Comparison of ENCODE assay signal across 21 mouse cellular contexts in the genomic region with DNA sequence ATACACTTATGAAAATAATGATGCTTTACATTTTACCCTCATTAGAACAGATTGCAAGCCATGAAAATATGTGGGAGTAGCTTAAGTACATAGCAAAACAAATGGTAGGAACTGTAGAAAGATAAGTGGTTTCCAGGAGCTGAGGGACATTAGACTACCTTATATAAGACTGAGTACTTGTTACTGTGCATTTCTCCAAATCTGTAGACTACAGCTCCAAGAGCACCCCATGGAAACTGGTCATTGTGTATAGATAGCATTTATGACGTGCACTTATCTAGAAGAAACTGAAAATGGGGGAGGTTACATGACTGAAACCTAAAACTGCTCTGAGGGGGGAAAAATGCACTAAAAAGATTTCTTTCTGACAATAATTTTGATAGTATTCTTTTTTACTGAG.
DNase-seq lines count a peak whose midpoint lies in the region; ATAC-seq and TF ChIP-seq lines count a peak whose summit lies in the region.
"Had no signal": no experiment of that assay in that cellular context is flagged by ENCODE, and none has a peak within 500 bp of the region (broad histone marks: within the 10 kb centered on the region; RNA-seq: fewer than 3 reads in every experiment).

No protein-coding gene starts in this region.

- no peaks in the 10 kb centered on the region for H3K9me3 ChIP-seq in liver, embryonic 11.5 days (ENCODE audit: control insufficient read depth, low read length)
- H3K9me3 ChIP-seq in liver, embryonic 14.5 days (ENCODE audit: control insufficient read depth, low read length): no peaks in the 10 kb centered on the region
- H3K9me3 ChIP-seq in kidney, embryonic 15.5 days (replicated peaks): no peaks in the 10 kb centered on the region
- H3K9me3 ChIP-seq: embryonic facial prominence, embryonic 10.5 days; forebrain, embryonic 15.5 days; G1E; heart, embryonic 10.5 days; hindbrain, embryonic 12.5 days had no signal

- 33% methylated on average over 1 of the region's 1 CpGs for WGBS in liver, embryonic 11.5 days
- 10% methylated on average over 1 of the region's 1 CpGs for WGBS in liver, embryonic 14.5 days (ENCODE audit: insufficient replicate concordance)
- WGBS in kidney, embryonic 15.5 days: 87% methylated on average over 1 of the region's 1 CpGs

- H3K27ac ChIP-seq in liver, embryonic 11.5 days (ENCODE audit: low read depth, low read length): peak overlapping the region; percentile 39; the same call in 1 of the 2 replicates
- no peak overlapping the region for H3K27ac ChIP-seq in liver, embryonic 14.5 days
- H3K27ac ChIP-seq in kidney, embryonic 15.5 days: no peak overlapping the region
- H3K27ac ChIP-seq: embryonic facial prominence, embryonic 10.5 days; forebrain, embryonic 15.5 days; heart, embryonic 10.5 days; hindbrain, embryonic 12.5 days had no signal

- no peak for TF ChIP-seq CTCF in liver, embryonic 14.5 days (IDR thresholded peaks at IDR 0.05; ENCODE audit: low read depth)

- no peak overlapping the region for H3K4me2 ChIP-seq in liver, embryonic 11.5 days
- no peak overlapping the region for H3K4me2 ChIP-seq in liver, embryonic 14.5 days (ENCODE audit: low read depth)
- H3K4me2 ChIP-seq in kidney, embryonic 15.5 days: no peak overlapping the region
- H3K4me2 ChIP-seq: forebrain, embryonic 15.5 days; hindbrain, embryonic 12.5 days had no signal

- TF ChIP-seq EP300 in liver, embryonic 14.5 days (IDR thresholded peaks at IDR 0.05; ENCODE audit: low read depth): peak; percentile 36; the same call in 1 of the 2 replicates

- DNase-seq in liver, embryonic 11.5 days (ENCODE audit: low spot score): no peak
- no peak for DNase-seq in liver
- peak in 1 of 3 experiments; percentile 45 for DNase-seq in liver, embryonic 14.5 days (ENCODE audit: low read depth in 3 of 3, low spot score in 3 of 3)
- no peak for DNase-seq in frontal cortex, postnatal 14 days (ENCODE audit: low spot score in 2 of 2)
- DNase-seq: adrenal gland, postnatal 10 days; B cell, adult 2 months; cerebellum, adult 2 months; cerebellum, postnatal 10 days; gastrocnemius, postnatal 10 days; heart, adult 18-20 months; heart, postnatal 10 days; heart, postnatal 4 days had no signal

- no peaks in the 10 kb centered on the region for H3K27me3 ChIP-seq in liver, embryonic 11.5 days (replicated peaks; ENCODE audit: control insufficient read depth, insufficient read depth, low read length)
- no peaks in the 10 kb centered on the region for H3K27me3 ChIP-seq in liver, embryonic 14.5 days (ENCODE audit: control insufficient read depth, insufficient read depth, low read length)
- no peaks in the 10 kb centered on the region for H3K27me3 ChIP-seq in kidney, embryonic 15.5 days
- H3K27me3 ChIP-seq: forebrain, embryonic 15.5 days; hindbrain, embryonic 12.5 days had no signal

- peaks cover 3% of the 10 kb centered on the region for H3K36me3 ChIP-seq in liver, embryonic 11.5 days (ENCODE audit: control insufficient read depth, insufficient read depth, low read length)
- H3K36me3 ChIP-seq in liver, embryonic 14.5 days (replicated peaks; ENCODE audit: control insufficient read depth, insufficient read depth, low read depth): no peaks in the 10 kb centered on the region; the same call in 1 of the 2 replicates
- peaks cover 10% of the 10 kb centered on the region for H3K36me3 ChIP-seq in kidney, embryonic 15.5 days
- H3K36me3 ChIP-seq: forebrain, embryonic 15.5 days; hindbrain, embryonic 12.5 days had no signal

- H3K4me1 ChIP-seq in liver, embryonic 11.5 days (replicated peaks; ENCODE audit: control insufficient read depth, insufficient read depth, low read length): peaks cover 13% of the 10 kb centered on the region
- H3K4me1 ChIP-seq in liver, embryonic 14.5 days (replicated peaks; ENCODE audit: control insufficient read depth in 2 of 2, insufficient read depth in 2 of 2, low read length in 1 of 2): peaks cover 9 to 10% of the 10 kb centered on the region in 2 experiments
- peaks cover 3% of the 10 kb centered on the region; the same call in 1 of the 2 replicates for H3K4me1 ChIP-seq in kidney, embryonic 15.5 days
- H3K4me1 ChIP-seq: embryonic facial prominence, embryonic 10.5 days; forebrain, embryonic 15.5 days; heart, embryonic 10.5 days; hindbrain, embryonic 12.5 days had no signal

- H3K4me3 ChIP-seq in liver, embryonic 11.5 days (ENCODE audit: low read depth, low read length): no peak overlapping the region
- H3K4me3 ChIP-seq in liver, embryonic 14.5 days (ENCODE audit: insufficient read depth in 1 of 2, low read depth in 2 of 2, low read length in 2 of 2): no peak overlapping the region
- H3K4me3 ChIP-seq in kidney, embryonic 15.5 days (replicated peaks): no peak overlapping the region
- H3K4me3 ChIP-seq: embryonic facial prominence, embryonic 10.5 days; forebrain, embryonic 15.5 days; heart, embryonic 10.5 days; hindbrain, embryonic 12.5 days had no signal

- ATAC-seq in liver, embryonic 11.5 days (replicated peaks; ENCODE audit: low FRiP score): peak; percentile 74
- ATAC-seq in liver, embryonic 14.5 days (ENCODE audit: insufficient read depth): peak; percentile 63; the same call in 1 of the 2 replicates
- peak; percentile 42; the same call in 1 of the 2 replicates for ATAC-seq in megakaryocyte progenitor cell, adult 5-6 weeks (replicated peaks; ENCODE audit: poor library complexity)
- ATAC-seq in cerebellum, adult (ENCODE audit: insufficient number of reproducible peaks, low FRiP score, low TSS enrichment): no peak
- no peak for ATAC-seq in kidney, embryonic 15.5 days (replicated peaks; ENCODE audit: low FRiP score)
- ATAC-seq: forebrain, embryonic 15.5 days; hindbrain, embryonic 16.5 days had no signal

- no peak overlapping the region for H3K9ac ChIP-seq in liver, embryonic 11.5 days (ENCODE audit: low read depth, low read length)
- no peak overlapping the region; the same call in 1 of the 2 replicates for H3K9ac ChIP-seq in liver, embryonic 14.5 days (replicated peaks)
- H3K9ac ChIP-seq in kidney, embryonic 15.5 days: no peak overlapping the region
- H3K9ac ChIP-seq: forebrain, embryonic 15.5 days; hindbrain, embryonic 12.5 days had no signal

Comparison
In these comparisons a context has a peak if more than half of its experiments do, and no peak if none do; other contexts are left out.
1. ATAC-seq: peak in liver, embryonic 11.5 days (single experiment), liver, embryonic 14.5 days (single experiment) and megakaryocyte progenitor cell, adult 5-6 weeks (single experiment); none in cerebellum, adult (single experiment) and kidney, embryonic 15.5 days (single experiment).